Mouse (Mus musculus) embryonic facial prominence, embryonic 10.5 days (tissue): ENCODE results near the gene Tmem186. TPM values are rescaled to one million over a fixed set of nuclear protein-coding genes. Genes with fewer than 3 reads are reported as not detected.

Experiments used
- DNase-seq: peaks from one replicate; pipeline ENCODE4 v3.0.0-alpha.2; 2017; ENCODE audit warnings: low spot score
- H3K27ac ChIP-seq: fragments of 300-500 bp; sonication (generic); replicated peaks from 2 replicates; pipeline ENCODE4 v1.5.1; 2016; ENCODE audit warnings: mild to moderate bottlenecking
- H3K27me3 ChIP-seq: fragments of 300-500 bp; sonication (generic); replicated peaks from 2 replicates; pipeline ENCODE4 v1.6.1; 2016; ENCODE audit warnings: low read depth, mild to moderate bottlenecking; ENCODE audit not compliant: poor library complexity, severe bottlenecking
- H3K36me3 ChIP-seq: fragments of 300-500 bp; sonication (generic); replicated peaks from 2 replicates; pipeline ENCODE4 v1.6.1; 2016; ENCODE audit warnings: mild to moderate bottlenecking, moderate library complexity
- H3K4me1 ChIP-seq: fragments of 300-500 bp; sonication (generic); 2 replicates; pipeline ENCODE4 v1.6.1; 2016
- H3K4me3 ChIP-seq: fragments of 300-500 bp; sonication (generic); 2 replicates; pipeline ENCODE4 v1.5.1; 2016; ENCODE audit warnings: mild to moderate bottlenecking, moderate library complexity
- H3K9me3 ChIP-seq: fragments of 300-500 bp; sonication (generic); 2 replicates; pipeline ENCODE4 v1.6.1; 2016; ENCODE audit warnings: mild to moderate bottlenecking
- WGBS: fragments of 180-500 bp; shearing (Covaris S2); methylation state at CpG from one replicate; pipeline ENCODE4 v1.1.7; 2016; 5-methylcytosine and 5-hydroxymethylcytosine counted together
- microRNA-seq: library from miRNA; unstranded; fragments of <30 nt; microRNA quantifications from one replicate; pipeline ENCODE4, GENCODE M21; 2017
- polyA plus RNA-seq: library from polyadenylated mRNA; unstranded; fragments of >200 nt; fragmentation: Nextera tagmentation; extraction: Ambion mirVana; gene quantifications from 2 replicates; pipeline ENCODE4 v1.2.1, GENCODE M21; 2016

The Tmem186 gene
- polyA plus RNA-seq, 1 experiment from 2014 or later: 25.4 TPM

DNA sequence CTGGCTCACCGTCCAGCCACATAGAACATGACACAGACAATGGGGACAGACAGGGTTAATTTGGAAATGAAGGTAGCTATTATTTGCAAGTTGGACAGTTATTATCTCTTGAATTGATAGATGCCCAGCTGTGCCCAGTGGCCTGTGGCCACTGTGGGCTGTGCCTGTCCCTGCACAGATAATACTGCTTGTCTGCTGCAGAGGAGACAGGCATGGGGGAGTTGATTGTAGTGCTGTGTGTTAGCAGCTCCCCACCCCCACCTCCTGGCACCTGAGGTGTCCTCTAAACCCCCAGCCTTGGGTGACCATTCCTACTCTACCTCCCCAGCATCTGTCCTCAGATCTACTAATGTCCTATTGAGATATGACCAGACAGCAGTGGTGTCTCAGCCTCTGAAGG lies 53.3 kb downstream of the Tmem186 start:
- peaks cover 30% of the 10 kb centered on the region for H3K36me3 ChIP-seq
- 90% methylated on average over 1 of the region's 1 CpGs for WGBS
- H3K27me3 ChIP-seq: no peaks in the 10 kb centered on the region
- no peaks in the 10 kb centered on the region for H3K4me1 ChIP-seq
- no peaks in the 10 kb centered on the region for H3K9me3 ChIP-seq
- H3K27ac ChIP-seq: no peak overlapping the region
- no peak for DNase-seq
- no peak overlapping the region for H3K4me3 ChIP-seq

Small RNA genes within 50 kb of the gene (microRNA-seq; reads per million reads assigned to microRNA genes)
- not detected for gene Gm22137

Other genes starting within 250 kb of the Tmem186 start
- gene Tmem114, start 212.6 kb downstream of the Tmem186 start, polyA plus RNA-seq: 0.21 TPM in 1 of 2 replicates, not detected in the other
- 19.8 and 23.8 TPM in 2 replicates for gene Mettl22, start 166.9 kb downstream of the Tmem186 start, polyA plus RNA-seq
- 24.1 and 29.5 TPM in 2 replicates for gene Abat, start 124.3 kb downstream of the Tmem186 start, polyA plus RNA-seq
- 54.1 and 58.7 TPM in 2 replicates for gene Pmm2, start within 50 bp of the Tmem186 start, polyA plus RNA-seq
- gene Carhsp1, start 34.4 kb upstream of the Tmem186 start, polyA plus RNA-seq: 168 and 176 TPM in 2 replicates
- gene Gm5767, start 43.1 kb upstream of the Tmem186 start, polyA plus RNA-seq: not detected in 2 replicates
- gene Usp7, start 154.6 kb upstream of the Tmem186 start, polyA plus RNA-seq: 29.2 and 31.6 TPM in 2 replicates
- 19.2 and 19.9 TPM in 2 replicates for gene 1810013L24Rik, start 192.4 kb upstream of the Tmem186 start, polyA plus RNA-seq